ENCODE assay signal across 15 mouse cellular contexts in the genomic region with DNA sequence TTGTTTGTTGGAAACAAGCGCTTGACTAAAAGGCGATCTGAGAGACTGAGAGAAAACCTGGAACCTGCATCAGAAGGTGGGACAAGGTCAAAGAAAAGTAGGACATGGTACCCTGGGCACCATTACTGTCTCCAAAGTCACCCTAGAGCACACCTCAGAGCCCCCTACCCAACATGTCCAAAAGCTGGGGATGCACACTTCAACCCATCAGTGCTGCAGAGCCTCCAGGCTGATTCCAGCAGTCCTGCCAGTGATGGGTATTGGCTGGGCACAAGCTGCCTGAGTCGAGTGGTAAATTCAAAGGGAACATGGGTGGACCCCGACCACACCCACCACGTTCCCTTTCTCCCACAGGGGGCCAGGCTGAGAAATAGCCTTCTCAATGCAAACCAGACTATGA.
"Had no signal": no experiment of that assay in that cellular context is flagged by ENCODE, and none has a peak within 500 bp of the region (broad histone marks: within the 10 kb centered on the region; RNA-seq: fewer than 3 reads in every experiment).

No protein-coding gene starts in this region.

- H3K4me2 ChIP-seq: liver, embryonic 12.5 days; liver, embryonic 15.5 days; lung, embryonic 15.5 days; midbrain, embryonic 12.5 days; midbrain, embryonic 15.5 days had no signal

- H3K27ac ChIP-seq: limb, embryonic 13.5 days; liver, embryonic 12.5 days; liver, embryonic 15.5 days; lung, embryonic 15.5 days; midbrain, embryonic 12.5 days had no signal

- H3K4me3 ChIP-seq: limb, embryonic 10.5 days; limb, embryonic 13.5 days; liver, embryonic 12.5 days; liver, embryonic 15.5 days; lung, embryonic 15.5 days; midbrain, embryonic 12.5 days; midbrain, embryonic 15.5 days had no signal

- DNase-seq: liver; lung, adult 18-20 months; lung, postnatal 10 days; lung, postnatal 4 days; thymus, adult 18-20 months; thymus, postnatal 36 days had no signal

- H3K9me3 ChIP-seq: kidney, embryonic 15.5 days; limb, embryonic 10.5 days; limb, embryonic 13.5 days; liver, embryonic 12.5 days; liver, embryonic 15.5 days; lung, embryonic 15.5 days; midbrain, embryonic 12.5 days; midbrain, embryonic 15.5 days had no signal

- H3K36me3 ChIP-seq: kidney, embryonic 15.5 days; limb, embryonic 10.5 days; limb, embryonic 13.5 days; liver, embryonic 12.5 days; liver, embryonic 15.5 days; lung, embryonic 15.5 days; midbrain, embryonic 12.5 days; midbrain, embryonic 15.5 days had no signal

- H3K27me3 ChIP-seq: kidney, embryonic 15.5 days; limb, embryonic 13.5 days; liver, embryonic 12.5 days; liver, embryonic 15.5 days; lung, embryonic 15.5 days; midbrain, embryonic 12.5 days; midbrain, embryonic 15.5 days had no signal

- H3K9ac ChIP-seq: kidney, embryonic 15.5 days; liver, embryonic 12.5 days; liver, embryonic 15.5 days; lung, embryonic 15.5 days; midbrain, embryonic 12.5 days; midbrain, embryonic 15.5 days had no signal

- H3K4me1 ChIP-seq: liver, embryonic 12.5 days; liver, embryonic 15.5 days; lung, embryonic 15.5 days had no signal

- ATAC-seq: intestine, postnatal 0 days; liver, embryonic 12.5 days had no signal
